Mouse (Mus musculus): Measurements from ENCODE around the gene Atf3. TPM values are rescaled to one million over a fixed set of nuclear protein-coding genes. Genes with fewer than 3 reads are reported as not detected.

Gene Atf3
- total RNA-seq (2022): 1 to 10 TPM; 1.0 to 4.6 (median 2.5) TPM

GRCm38 (mm10) chr1:191217939-191218338, at the start of gene Atf3:
Atf3 (minus strand) TSS chr1:191218039.
- no peak for DNase-seq (ENCODE audit: low spot score in 2 of 2)

- no peak for DNase-seq (ENCODE audit: low spot score in 2 of 2)
Measured at GRCm38 (mm10) chr1:191267162-191267561, 49.3 kb upstream of the Atf3 start.

- DNase-seq (ENCODE audit: low spot score in 2 of 2): no peak
Measured at GRCm38 (mm10) chr1:191263471-191263870, 45.6 kb upstream of the Atf3 start.

- no peak for DNase-seq (ENCODE audit: low spot score in 2 of 2)
Measured at GRCm38 (mm10) chr1:191261861-191262260, 44.0 kb upstream of the Atf3 start.

GRCm38 (mm10) chr1:191259661-191260060, 41.8 kb upstream of the Atf3 start:
- DNase-seq (ENCODE audit: low spot score in 2 of 2): no peak

- DNase-seq (ENCODE audit: low spot score in 2 of 2): no peak
Measured at GRCm38 (mm10) chr1:191259121-191259520, 41.3 kb upstream of the Atf3 start.

GRCm38 (mm10) chr1:191258521-191258920, 40.7 kb upstream of the Atf3 start:
- DNase-seq (ENCODE audit: low spot score in 2 of 2): no peak

GRCm38 (mm10) chr1:191257981-191258380, 40.1 kb upstream of the Atf3 start:
- DNase-seq (ENCODE audit: low spot score in 2 of 2): no peak

GRCm38 (mm10) chr1:191257351-191257771, 39.5 kb upstream of the Atf3 start:
- DNase-seq (ENCODE audit: low spot score in 2 of 2): no peak

- DNase-seq (ENCODE audit: low spot score in 2 of 2): no peak
Measured at GRCm38 (mm10) chr1:191256566-191257350, 38.9 kb upstream of the Atf3 start.

- no peak for DNase-seq (ENCODE audit: low spot score in 2 of 2)
Measured at GRCm38 (mm10) chr1:191256134-191256533, 38.3 kb upstream of the Atf3 start.

- no peak for DNase-seq (ENCODE audit: low spot score in 2 of 2)
Measured at GRCm38 (mm10) chr1:191254448-191254847, 36.6 kb upstream of the Atf3 start.

- no peak for DNase-seq (ENCODE audit: low spot score in 2 of 2)
Measured at GRCm38 (mm10) chr1:191253636-191254035, 35.8 kb upstream of the Atf3 start.

GRCm38 (mm10) chr1:191249975-191250374, 32.1 kb upstream of the Atf3 start:
- no peak for DNase-seq (ENCODE audit: low spot score in 2 of 2)

GRCm38 (mm10) chr1:191248423-191248822, 30.6 kb upstream of the Atf3 start:
- no peak for DNase-seq (ENCODE audit: low spot score in 2 of 2)

GRCm38 (mm10) chr1:191247561-191247960, 29.7 kb upstream of the Atf3 start:
- no peak for DNase-seq (ENCODE audit: low spot score in 2 of 2)

GRCm38 (mm10) chr1:191243855-191244254, 26.0 kb upstream of the Atf3 start:
- no peak for DNase-seq (ENCODE audit: low spot score in 2 of 2)

GRCm38 (mm10) chr1:191242065-191242698, 24.3 kb upstream of the Atf3 start:
- no peak for DNase-seq (ENCODE audit: low spot score in 2 of 2)

- DNase-seq (ENCODE audit: low spot score in 2 of 2): no peak
Measured at GRCm38 (mm10) chr1:191241574-191241973, 23.7 kb upstream of the Atf3 start.

GRCm38 (mm10) chr1:191239602-191240001, 21.8 kb upstream of the Atf3 start:
- no peak for DNase-seq (ENCODE audit: low spot score in 2 of 2)

- DNase-seq (ENCODE audit: low spot score in 2 of 2): no peak
Measured at GRCm38 (mm10) chr1:191235788-191236542, 18.1 kb upstream of the Atf3 start.

GRCm38 (mm10) chr1:191234837-191235236, 17.0 kb upstream of the Atf3 start:
- DNase-seq (ENCODE audit: low spot score in 2 of 2): no peak
